26 mouse cellular contexts compared by ENCODE assay signal in genomic region chrX:99418762-99419161, GRCm38 (mm10). TPM values are rescaled to one million over a fixed set of nuclear protein-coding genes. Genes with fewer than 3 reads are reported as not detected.
A peak's percentile ranks its signal among the peaks of the same experiment; 100 is the strongest.
DNase-seq lines count a peak whose midpoint lies in the region; ATAC-seq and TF ChIP-seq lines count a peak whose summit lies in the region.
"Had no signal": no experiment of that assay in that cellular context is flagged by ENCODE, and none has a peak within 500 bp of the region (broad histone marks: within the 10 kb centered on the region; RNA-seq: fewer than 3 reads in every experiment).

No protein-coding gene starts in this region.

- H3K27me3 ChIP-seq in hindbrain, postnatal 0 days (ENCODE audit: insufficient read depth, low read length) = no peaks in the 10 kb centered on the region
- peaks cover 24% of the 10 kb centered on the region for H3K27me3 ChIP-seq in hindbrain, embryonic 14.5 days (ENCODE audit: control insufficient read depth, insufficient read depth, low read length)
- peaks cover 100% of the 10 kb centered on the region for H3K27me3 ChIP-seq in midbrain, embryonic 10.5 days (ENCODE audit: low read depth, poor library complexity, severe bottlenecking)
- H3K27me3 ChIP-seq in midbrain, embryonic 15.5 days (replicated peaks) = peaks cover 18% of the 10 kb centered on the region
- H3K27me3 ChIP-seq in limb, embryonic 10.5 days (ENCODE audit: low read depth, poor library complexity, severe bottlenecking) = peaks cover 100% of the 10 kb centered on the region

- 82% methylated on average over 3 of the region's 3 CpGs for WGBS in hindbrain, postnatal 0 days
- 87% methylated on average over 3 of the region's 3 CpGs for WGBS in hindbrain, embryonic 14.5 days
- 90% methylated on average over 3 of the region's 3 CpGs for WGBS in midbrain, embryonic 10.5 days
- WGBS in midbrain, embryonic 15.5 days = 88% methylated on average over 3 of the region's 3 CpGs
- 63% methylated on average over 3 of the region's 3 CpGs for WGBS in limb, embryonic 10.5 days

- H3K4me3 ChIP-seq in hindbrain, postnatal 0 days (ENCODE audit: low read length) = no peak overlapping the region
- no peak overlapping the region for H3K4me3 ChIP-seq in hindbrain, embryonic 14.5 days (replicated peaks; ENCODE audit: low read length)
- H3K4me3 ChIP-seq in midbrain, embryonic 10.5 days = no peak overlapping the region
- H3K4me3 ChIP-seq in midbrain, embryonic 15.5 days = no peak overlapping the region
- H3K4me3 ChIP-seq in limb, embryonic 10.5 days = no peak overlapping the region
- H3K4me3 ChIP-seq: embryonic facial prominence, embryonic 12.5 days; erythroblast, embryonic 14.5 days; forebrain, embryonic 13.5 days; heart, embryonic 15.5 days; layer of hippocampus, adult 2 months; limb, embryonic 13.5 days; liver, embryonic 12.5 days; midbrain, embryonic 13.5 days had no signal

- H3K9me3 ChIP-seq in hindbrain, postnatal 0 days (ENCODE audit: low read length) = no peaks in the 10 kb centered on the region
- H3K9me3 ChIP-seq in hindbrain, embryonic 14.5 days (ENCODE audit: control insufficient read depth, low read length) = no peaks in the 10 kb centered on the region
- no peaks in the 10 kb centered on the region for H3K9me3 ChIP-seq in midbrain, embryonic 10.5 days (replicated peaks)
- H3K9me3 ChIP-seq in midbrain, embryonic 15.5 days = no peaks in the 10 kb centered on the region
- H3K9me3 ChIP-seq in limb, embryonic 10.5 days (replicated peaks) = no peaks in the 10 kb centered on the region
- H3K9me3 ChIP-seq: embryonic facial prominence, embryonic 12.5 days; forebrain, embryonic 13.5 days; heart, embryonic 15.5 days; limb, embryonic 13.5 days; liver, embryonic 12.5 days; midbrain, embryonic 13.5 days had no signal

- H3K27ac ChIP-seq in hindbrain, postnatal 0 days = no peak overlapping the region
- no peak overlapping the region for H3K27ac ChIP-seq in hindbrain, embryonic 14.5 days
- peak overlapping the region; percentile 38; the same call in 1 of the 2 replicates for H3K27ac ChIP-seq in midbrain, embryonic 10.5 days (replicated peaks)
- no peak overlapping the region for H3K27ac ChIP-seq in midbrain, embryonic 15.5 days
- H3K27ac ChIP-seq in limb, embryonic 10.5 days = peak overlapping the region; percentile 19; the same call in 1 of the 2 replicates
- H3K27ac ChIP-seq: embryonic facial prominence, embryonic 12.5 days; forebrain, embryonic 13.5 days; heart, embryonic 15.5 days; layer of hippocampus, adult 2 months; limb, embryonic 13.5 days; liver, embryonic 12.5 days; midbrain, embryonic 13.5 days had no signal

- no peak overlapping the region for H3K4me2 ChIP-seq in hindbrain, postnatal 0 days (ENCODE audit: low read depth, low read length)
- no peak overlapping the region for H3K4me2 ChIP-seq in hindbrain, embryonic 14.5 days (replicated peaks)
- H3K4me2 ChIP-seq in midbrain, embryonic 15.5 days = no peak overlapping the region
- H3K4me2 ChIP-seq: embryonic facial prominence, embryonic 12.5 days; forebrain, embryonic 13.5 days; heart, embryonic 15.5 days; limb, embryonic 13.5 days; liver, embryonic 12.5 days; midbrain, embryonic 13.5 days had no signal

- no peak for TF ChIP-seq CTCF in hindbrain, postnatal 0 days (IDR thresholded peaks at IDR 0.05; ENCODE audit: low read depth)

- H3K4me1 ChIP-seq in hindbrain, postnatal 0 days (ENCODE audit: insufficient read depth, low read length) = no peaks in the 10 kb centered on the region; the same call in 1 of the 2 replicates
- no peaks in the 10 kb centered on the region for H3K4me1 ChIP-seq in hindbrain, embryonic 14.5 days (replicated peaks; ENCODE audit: control insufficient read depth, insufficient read depth, low read length)
- H3K4me1 ChIP-seq in midbrain, embryonic 10.5 days = peaks cover 31% of the 10 kb centered on the region
- no peaks in the 10 kb centered on the region for H3K4me1 ChIP-seq in midbrain, embryonic 15.5 days
- H3K4me1 ChIP-seq in limb, embryonic 10.5 days = peaks cover 16% of the 10 kb centered on the region
- H3K4me1 ChIP-seq: forebrain, embryonic 13.5 days; midbrain, embryonic 13.5 days had no signal

- H3K36me3 ChIP-seq in hindbrain, postnatal 0 days (ENCODE audit: insufficient read depth, low read length) = no peaks in the 10 kb centered on the region
- no peaks in the 10 kb centered on the region for H3K36me3 ChIP-seq in hindbrain, embryonic 14.5 days (replicated peaks; ENCODE audit: control insufficient read depth, insufficient read depth)
- no peaks in the 10 kb centered on the region for H3K36me3 ChIP-seq in midbrain, embryonic 10.5 days
- no peaks in the 10 kb centered on the region for H3K36me3 ChIP-seq in midbrain, embryonic 15.5 days (replicated peaks)
- no peaks in the 10 kb centered on the region for H3K36me3 ChIP-seq in limb, embryonic 10.5 days
- H3K36me3 ChIP-seq: embryonic facial prominence, embryonic 12.5 days; heart, embryonic 15.5 days; limb, embryonic 13.5 days; liver, embryonic 12.5 days; midbrain, embryonic 13.5 days had no signal

- DNase-seq in cerebellum, postnatal 14 days = peak; percentile 16 to 30
- DNase-seq in hindbrain, postnatal 0 days (ENCODE audit: low spot score) = peak; percentile 13
- DNase-seq in hindbrain, embryonic 14.5 days (ENCODE audit: low spot score) = no peak
- no peak for DNase-seq in midbrain, embryonic 10.5 days (ENCODE audit: low spot score)
- no peak for DNase-seq in limb, embryonic 10.5 days (ENCODE audit: low spot score)
- DNase-seq: adrenal gland, postnatal 25 days; cerebellum, adult 9-11 months; heart, postnatal 36 days; kidney, postnatal 25 days; lung, adult 2 months; right cerebral cortex, postnatal 14 days; spleen, adult 18-20 months; thymus, adult 18-20 months; thymus, postnatal 36 days had no signal

- H3K9ac ChIP-seq in hindbrain, postnatal 0 days (replicated peaks; ENCODE audit: low read length) = no peak overlapping the region
- H3K9ac ChIP-seq in hindbrain, embryonic 14.5 days = no peak overlapping the region
- no peak overlapping the region for H3K9ac ChIP-seq in midbrain, embryonic 15.5 days
- H3K9ac ChIP-seq: embryonic facial prominence, embryonic 12.5 days; forebrain, embryonic 13.5 days; heart, embryonic 15.5 days; limb, embryonic 13.5 days; liver, embryonic 12.5 days; midbrain, embryonic 13.5 days had no signal

- no peak for ATAC-seq in cerebellum, adult (ENCODE audit: insufficient number of reproducible peaks, low FRiP score, low TSS enrichment)
- ATAC-seq in hindbrain, postnatal 0 days = peak; percentile 24; the same call in 1 of the 2 replicates
- no peak for ATAC-seq in hindbrain, embryonic 14.5 days (ENCODE audit: low FRiP score)
- ATAC-seq in midbrain, embryonic 15.5 days (replicated peaks) = no peak
- ATAC-seq: forebrain, embryonic 13.5 days; hindbrain, embryonic 16.5 days; intestine, embryonic 16.5 days; liver, embryonic 12.5 days; midbrain, embryonic 13.5 days had no signal

RNA-seq across cellular contexts. Expression of gene Pja1, which starts 52.3 kb away (rescaled TPM):
- 194 and 216 TPM in 2 replicates for total RNA-seq in hindbrain, postnatal 0 days (2014; rRNA removed)
- polyA plus RNA-seq in hindbrain, postnatal 0 days (2015; fragmentation: Nextera tagmentation; extraction: Ambion mirVana) = 335 and 344 TPM in 2 replicates
- 315 and 348 TPM in 2 replicates for polyA plus RNA-seq in hindbrain, embryonic 14.5 days (2014; fragmentation: Nextera tagmentation; extraction: Ambion mirVana)
- polyA plus RNA-seq in midbrain, embryonic 10.5 days (2016; fragmentation: Nextera tagmentation; extraction: Ambion mirVana) = 210 and 212 TPM in 2 replicates
- 374 and 387 TPM in 2 replicates for polyA plus RNA-seq in midbrain, embryonic 15.5 days (2015; fragmentation: Nextera tagmentation; extraction: Ambion mirVana)
- polyA plus RNA-seq in limb, embryonic 10.5 days (2016; fragmentation: Nextera tagmentation; extraction: Ambion mirVana) = 175 and 184 TPM in 2 replicates

Comparison
In these comparisons a context has a peak if more than half of its experiments do, and no peak if none do; other contexts are left out.
1. DNase-seq: peak in cerebellum, postnatal 14 days (2 of 2) and hindbrain, postnatal 0 days (single experiment); none in hindbrain, embryonic 14.5 days (single experiment), midbrain, embryonic 10.5 days (single experiment) and limb, embryonic 10.5 days (single experiment).
2. H3K27ac ChIP-seq: peak in midbrain, embryonic 10.5 days (single experiment) and limb, embryonic 10.5 days (single experiment); none in hindbrain, postnatal 0 days (single experiment), hindbrain, embryonic 14.5 days (single experiment) and midbrain, embryonic 15.5 days (single experiment).